In genomic region chr4:148430880-148431519, GRCm38 (mm10) we compare ENCODE assay signal across 23 mouse cellular contexts. TPM values are rescaled to one million over a fixed set of nuclear protein-coding genes. Genes with fewer than 3 reads are reported as not detected.
A peak's percentile ranks its signal among the peaks of the same experiment; 100 is the strongest.
DNase-seq lines count a peak whose midpoint lies in the region; ATAC-seq lines count a peak whose summit lies in the region.
"Had no signal": no experiment of that assay in that cellular context is flagged by ENCODE, and none has a peak within 500 bp of the region (broad histone marks: within the 10 kb centered on the region; RNA-seq: fewer than 3 reads in every experiment).

No protein-coding gene starts in this region.

- H3K27ac ChIP-seq in embryonic facial prominence, embryonic 10.5 days (replicated peaks): no peak overlapping the region
- H3K27ac ChIP-seq: forebrain, embryonic 10.5 days; forebrain, embryonic 13.5 days; heart, embryonic 13.5 days; hindbrain, embryonic 13.5 days; intestine, embryonic 15.5 days had no signal

- H3K4me1 ChIP-seq in embryonic facial prominence, embryonic 10.5 days: peaks cover 17% of the 10 kb centered on the region
- H3K4me1 ChIP-seq: intestine, embryonic 15.5 days had no signal

- 81% methylated on average over 11 of the region's 11 CpGs for WGBS in embryonic facial prominence, embryonic 10.5 days

- peak; percentile 67 for ATAC-seq in common myeloid progenitor, adult 5-6 weeks (replicated peaks; ENCODE audit: low read depth, poor library complexity, severe bottlenecking)
- ATAC-seq in hematopoietic stem cell, adult 5-6 weeks (replicated peaks in 1 of 2; ENCODE audit: insufficient read depth in 1 of 2, low FRiP score in 2 of 2, low TSS enrichment in 1 of 2, low read depth in 1 of 2, poor library complexity in 2 of 2, severe bottlenecking in 2 of 2): peak; percentile 31 to 43
- ATAC-seq in megakaryocyte progenitor cell, adult 5-6 weeks (replicated peaks; ENCODE audit: poor library complexity): peak; percentile 59
- ATAC-seq: activated CD4-positive, CD25-positive, alpha-beta regulatory T cell, adult 4 months; forebrain, embryonic 13.5 days; forebrain, embryonic 16.5 days; hindbrain, embryonic 16.5 days; intestine, embryonic 15.5 days had no signal

- no peaks in the 10 kb centered on the region for H3K9me3 ChIP-seq in embryonic facial prominence, embryonic 10.5 days
- H3K9me3 ChIP-seq: forebrain, embryonic 10.5 days; forebrain, embryonic 13.5 days; heart, embryonic 13.5 days; hindbrain, embryonic 10.5 days; hindbrain, embryonic 13.5 days; intestine, embryonic 15.5 days had no signal

- no peak overlapping the region for H3K4me3 ChIP-seq in embryonic facial prominence, embryonic 10.5 days
- H3K4me3 ChIP-seq: forebrain, embryonic 10.5 days; forebrain, embryonic 13.5 days; heart, embryonic 13.5 days; hindbrain, embryonic 10.5 days; hindbrain, embryonic 13.5 days; intestine, embryonic 15.5 days had no signal

- H3K36me3 ChIP-seq in embryonic facial prominence, embryonic 10.5 days (replicated peaks): peaks cover 29% of the 10 kb centered on the region

- DNase-seq in gastrocnemius, postnatal 36 days: no peak
- no peak for DNase-seq in embryonic facial prominence, embryonic 10.5 days (ENCODE audit: low spot score)
- no peak for DNase-seq in ovary, postnatal 36 days (ENCODE audit: low spot score)
- DNase-seq: adrenal gland, postnatal 10 days; adrenal gland, postnatal 36 days; cerebellum, adult 18-20 months; cerebellum, adult 9-10 months; cerebellum, postnatal 25 days; embryo, embryonic 11 days; gastrocnemius, postnatal 10 days; heart, adult 18-20 months had no signal

- H3K27me3 ChIP-seq in embryonic facial prominence, embryonic 10.5 days (replicated peaks; ENCODE audit: low read depth, poor library complexity, severe bottlenecking): no peaks in the 10 kb centered on the region
- H3K27me3 ChIP-seq: forebrain, embryonic 13.5 days; heart, embryonic 13.5 days; hindbrain, embryonic 13.5 days; intestine, embryonic 15.5 days had no signal

- intact Hi-C loops in gastrocnemius, postnatal 36 days (cut with DNase I): loop anchor here (2.0 to 5.0 kb wide), 2 partner anchors 144 to 260 kb away; partner anchors contain the start of gene Disp3

RNA-seq across cellular contexts. Expression of gene Ubiad1, which starts 13.6 kb away (rescaled TPM):
- 9.9 and 11.3 TPM in 2 replicates for total RNA-seq in common myeloid progenitor, adult 5-6 weeks (2017)
- total RNA-seq in hematopoietic stem cell, adult 5-6 weeks (2017): 10.4 TPM in 2 replicates
- 10.8 and 12.7 TPM in 2 replicates for total RNA-seq in megakaryocyte progenitor cell, adult 5-6 weeks (2015)
- total RNA-seq in megakaryocyte progenitor cell, adult 5-6 weeks (2017): 11.3 TPM in 2 replicates
- 10 to 100 TPM; 10.7 to 11.6 TPM for total RNA-seq in gastrocnemius, postnatal 36 days (2021)
- 22.9 and 23.6 TPM in 2 replicates for polyA plus RNA-seq in embryonic facial prominence, embryonic 10.5 days (2016; fragmentation: Nextera tagmentation; extraction: Ambion mirVana)

RNA-seq across cellular contexts. Expression of gene Mtor, which starts 17.4 kb away (rescaled TPM):
- 19.0 and 19.4 TPM in 2 replicates for total RNA-seq in common myeloid progenitor, adult 5-6 weeks (2017)
- 16.0 and 17.6 TPM in 2 replicates for total RNA-seq in hematopoietic stem cell, adult 5-6 weeks (2017)
- 23.2 and 23.5 TPM in 2 replicates for total RNA-seq in megakaryocyte progenitor cell, adult 5-6 weeks (2015)
- 14.7 and 17.9 TPM in 2 replicates for total RNA-seq in megakaryocyte progenitor cell, adult 5-6 weeks (2017)
- total RNA-seq in gastrocnemius, postnatal 36 days (2021): 10 to 100 TPM; 28.6 to 35.8 TPM
- polyA plus RNA-seq in embryonic facial prominence, embryonic 10.5 days (2016; fragmentation: Nextera tagmentation; extraction: Ambion mirVana): 20.7 and 23.7 TPM in 2 replicates
